Mouse (Mus musculus) right cerebral cortex, postnatal 14 days (tissue): ENCODE results near the gene Opn3.

Experiments
- DNase-seq: peaks from one replicate; pipeline ENCODE4 v3.0.0; 2022

Opn3 gene

DNA sequence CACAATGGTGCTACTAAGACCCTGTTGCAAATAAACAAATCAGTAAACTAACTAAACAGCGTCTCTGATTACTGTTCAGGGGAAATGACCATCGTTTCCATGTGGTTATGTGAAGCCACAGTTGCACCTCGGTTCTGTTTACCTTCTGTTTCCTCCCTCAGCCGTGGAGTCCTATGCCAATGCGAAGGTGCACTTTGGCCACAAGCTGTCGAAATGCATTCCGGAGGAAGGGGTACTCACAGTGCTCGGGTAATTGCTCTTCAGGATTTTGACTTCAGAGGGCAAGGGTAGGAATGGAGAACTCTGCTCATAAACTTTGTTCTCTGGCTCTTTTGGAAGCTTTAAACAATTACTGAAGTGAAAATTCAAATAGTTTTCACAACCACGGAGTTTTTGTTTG lies 45.6 kb downstream of the Opn3 start:
- no peak for DNase-seq

DNA sequence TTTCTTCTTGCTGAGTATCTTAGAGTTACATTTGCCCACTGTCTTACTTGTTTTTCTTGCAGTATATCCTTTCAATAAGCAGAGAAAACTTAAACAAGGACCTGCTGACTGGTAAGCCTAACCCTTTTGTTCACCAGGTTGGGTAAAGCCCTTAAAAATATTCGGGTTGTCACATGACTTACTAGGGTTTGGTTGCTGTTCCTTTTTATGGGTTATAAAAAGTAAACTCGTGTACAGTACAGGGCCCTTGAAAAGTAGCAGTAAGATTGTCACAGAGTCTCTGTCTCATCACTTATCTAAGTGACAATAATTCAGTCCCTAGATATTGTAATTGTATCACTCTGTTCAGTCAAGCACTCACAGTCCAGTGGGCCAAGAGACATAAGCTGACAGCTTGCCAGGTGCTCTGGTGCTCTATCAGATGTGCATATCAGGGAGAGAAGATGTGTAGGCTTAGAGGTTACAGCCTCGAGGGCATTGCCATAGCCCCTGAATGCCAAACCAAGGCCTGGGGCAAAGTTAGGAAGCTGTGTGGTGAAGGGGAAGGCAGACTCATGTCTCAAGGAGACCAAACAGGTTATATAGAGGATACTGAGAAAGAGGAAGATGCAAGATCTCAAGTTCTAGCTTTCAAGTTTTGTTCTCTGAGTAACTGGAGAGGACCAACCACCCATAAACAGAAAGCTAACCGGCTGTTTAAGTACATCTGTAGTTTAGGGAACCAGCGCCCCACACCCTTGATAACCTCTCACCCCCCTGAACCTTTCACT lies 48.9 kb downstream of the Opn3 start:
- no peak for DNase-seq

DNA sequence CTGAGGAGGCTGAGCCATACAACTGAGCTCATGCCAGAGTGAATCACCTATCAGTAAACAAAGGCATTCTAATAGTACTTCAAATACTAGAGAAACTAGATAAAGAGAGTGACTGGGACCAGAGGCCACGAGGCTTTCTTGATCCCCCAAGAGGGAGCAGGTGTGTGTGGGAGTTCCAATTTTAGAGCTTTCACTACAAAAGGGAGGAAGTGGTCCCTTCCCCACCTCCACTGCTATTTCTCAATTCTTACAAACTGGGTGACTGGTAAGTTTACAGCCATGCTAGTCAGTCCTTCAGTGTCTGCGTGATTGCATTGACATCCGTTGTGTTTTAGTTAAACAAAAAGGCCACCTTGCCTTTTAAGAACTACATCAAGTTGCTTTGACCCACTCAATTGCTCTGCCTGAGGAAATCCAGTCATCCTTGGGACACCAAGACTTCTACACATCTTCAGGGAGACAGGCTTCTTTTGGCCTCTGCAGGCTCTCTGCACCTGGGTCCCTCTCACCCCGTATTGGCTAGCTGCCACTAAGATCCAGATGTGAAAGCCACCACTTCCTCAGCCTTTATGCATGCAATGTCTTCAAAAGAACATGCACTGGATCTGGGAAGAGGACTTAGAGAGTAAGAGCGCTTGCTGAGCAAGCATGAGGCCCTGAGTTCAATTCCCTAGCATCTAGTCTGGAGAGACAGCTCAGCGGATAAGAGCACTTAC lies 52.0 kb downstream of the Opn3 start:
- DNase-seq: no peak

DNA sequence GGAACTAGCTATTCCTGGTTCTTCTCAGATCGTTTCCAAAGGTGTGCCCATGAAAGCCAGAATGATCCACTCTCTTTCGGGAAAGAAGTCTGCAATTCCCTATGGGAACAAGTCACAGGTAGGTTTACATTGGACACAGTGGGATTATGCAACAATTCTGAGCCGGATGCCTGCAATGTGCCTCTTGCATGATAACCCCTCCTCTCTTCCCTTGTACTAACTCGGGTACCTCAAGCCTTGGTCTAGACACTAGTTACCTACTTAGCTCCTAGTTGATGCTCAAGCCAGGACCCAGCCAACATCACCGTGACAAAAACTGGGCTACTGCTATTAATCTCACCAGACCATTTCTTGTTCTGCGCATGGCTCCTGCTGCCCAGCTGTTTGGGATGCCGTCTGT lies 53.5 kb downstream of the Opn3 start:
- DNase-seq: no peak

DNA sequence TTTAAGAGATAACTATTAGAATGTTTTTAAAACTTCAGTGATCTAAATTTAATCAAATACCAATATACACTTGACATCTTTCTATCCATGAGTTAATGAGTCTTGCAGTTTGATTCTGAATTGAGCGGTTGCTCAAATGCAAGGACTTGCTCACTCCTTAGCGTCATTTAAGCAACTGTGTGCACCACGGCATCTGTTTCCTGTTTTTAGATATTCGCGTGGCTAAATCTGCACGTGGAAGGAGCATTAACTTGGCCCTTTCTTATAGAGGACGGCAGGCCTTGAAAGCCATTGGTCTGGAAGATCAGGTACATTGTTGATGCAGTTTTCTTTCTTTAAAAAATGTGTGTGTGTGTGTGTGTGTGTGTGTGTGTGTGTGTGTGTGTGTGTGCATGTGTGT lies 54.9 kb downstream of the Opn3 start:
- no peak for DNase-seq

DNA sequence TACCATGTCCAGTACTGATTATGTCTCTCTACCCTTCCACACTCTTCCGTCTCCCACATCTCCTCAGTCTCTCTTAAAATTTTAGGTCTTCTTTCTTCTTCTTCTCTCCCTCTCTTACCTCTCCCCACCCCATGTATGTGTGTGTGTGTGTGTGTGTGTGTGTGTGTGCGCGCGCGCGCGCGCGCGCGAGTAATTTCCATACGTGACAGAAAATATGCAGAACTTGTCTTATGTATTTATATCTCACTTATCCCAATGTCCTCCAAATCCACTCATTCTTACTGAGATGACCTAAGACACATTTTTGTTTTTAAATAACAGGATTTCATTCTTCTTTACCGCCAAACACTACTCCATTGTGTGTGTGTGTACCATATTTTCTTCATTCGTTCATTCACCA lies 60.1 kb downstream of the Opn3 start:
- no peak for DNase-seq

DNA sequence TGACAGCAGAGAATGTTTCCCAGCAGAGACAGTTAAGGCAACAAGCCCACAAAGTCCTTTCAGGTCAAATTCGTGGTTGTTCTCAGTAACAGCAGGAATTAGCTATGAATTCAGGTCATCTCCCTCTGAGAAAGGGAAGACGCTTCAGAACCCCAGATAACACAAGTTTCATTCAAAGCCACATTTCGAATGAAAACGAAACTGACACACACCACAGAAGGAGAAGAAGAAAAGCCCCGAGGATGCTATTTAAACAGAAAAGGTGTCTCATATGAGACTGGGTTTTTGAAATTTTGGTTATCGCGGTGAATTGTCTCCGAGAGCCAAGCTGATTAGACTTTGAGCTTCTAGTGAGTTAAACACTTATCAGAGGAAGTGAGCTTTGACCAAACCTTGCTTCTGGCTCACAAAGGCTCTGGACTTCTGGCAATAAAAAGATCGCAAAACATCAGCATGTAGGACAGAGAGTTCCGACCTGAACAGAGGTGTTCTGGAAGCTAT lies 60.8 kb downstream of the Opn3 start:
- no peak for DNase-seq

DNA sequence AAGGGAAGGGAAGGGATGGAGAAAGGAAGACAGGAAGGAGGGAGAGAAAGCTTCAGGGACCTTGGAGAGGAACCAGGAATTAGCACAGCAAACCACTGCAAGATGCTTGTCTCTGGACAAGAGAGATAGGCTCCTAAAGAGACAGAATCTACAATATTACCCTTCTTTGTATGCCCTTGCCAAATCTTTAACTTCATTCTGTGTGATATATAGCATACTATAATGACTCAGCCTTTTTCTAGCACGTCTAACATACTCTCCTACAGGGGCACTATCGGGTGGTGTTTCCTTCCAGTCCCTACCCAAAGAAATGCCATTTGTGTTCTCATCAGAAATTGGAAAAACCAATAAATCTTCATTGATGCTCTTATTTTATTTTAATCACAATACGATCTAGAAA lies 61.5 kb downstream of the Opn3 start:
- no peak for DNase-seq

DNA sequence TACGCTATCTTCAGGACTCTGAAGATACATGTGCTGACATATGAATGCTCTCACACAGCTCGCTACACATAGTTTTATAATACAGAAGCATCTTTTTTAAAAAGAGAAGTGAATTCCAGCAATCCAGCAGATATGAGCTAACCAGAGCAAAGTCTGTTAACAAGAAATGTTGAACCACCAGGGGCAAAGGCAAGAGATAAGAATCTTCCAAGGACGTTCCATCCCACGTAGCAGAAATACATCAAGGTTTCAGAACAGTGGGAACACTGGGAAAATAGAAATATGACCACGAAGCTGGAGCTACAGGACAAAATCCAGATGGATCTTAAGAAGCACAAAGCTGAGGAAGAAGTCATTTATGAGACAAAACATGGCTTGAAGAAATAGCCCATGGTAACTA lies 62.2 kb downstream of the Opn3 start:
- DNase-seq: no peak

DNA sequence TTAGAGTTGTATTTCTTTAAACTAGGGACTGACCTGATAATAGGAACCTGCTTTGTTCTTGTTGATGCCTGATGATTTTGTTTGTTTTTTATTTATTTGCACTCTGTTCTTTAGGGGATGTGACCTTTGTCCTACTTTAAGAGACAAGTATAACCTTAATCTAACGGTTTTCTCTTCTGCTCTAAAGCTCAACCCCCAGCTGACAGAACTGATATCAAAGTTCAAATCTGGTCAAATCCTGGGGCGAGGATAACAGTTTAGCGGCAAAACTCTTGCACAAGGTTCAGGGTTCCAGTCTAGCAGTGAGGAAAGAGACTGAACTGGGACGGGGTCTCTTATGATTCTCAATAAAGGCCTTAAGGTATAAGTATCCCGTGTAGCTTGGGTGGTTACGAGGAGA lies 63.3 kb downstream of the Opn3 start:
- DNase-seq: no peak

DNA sequence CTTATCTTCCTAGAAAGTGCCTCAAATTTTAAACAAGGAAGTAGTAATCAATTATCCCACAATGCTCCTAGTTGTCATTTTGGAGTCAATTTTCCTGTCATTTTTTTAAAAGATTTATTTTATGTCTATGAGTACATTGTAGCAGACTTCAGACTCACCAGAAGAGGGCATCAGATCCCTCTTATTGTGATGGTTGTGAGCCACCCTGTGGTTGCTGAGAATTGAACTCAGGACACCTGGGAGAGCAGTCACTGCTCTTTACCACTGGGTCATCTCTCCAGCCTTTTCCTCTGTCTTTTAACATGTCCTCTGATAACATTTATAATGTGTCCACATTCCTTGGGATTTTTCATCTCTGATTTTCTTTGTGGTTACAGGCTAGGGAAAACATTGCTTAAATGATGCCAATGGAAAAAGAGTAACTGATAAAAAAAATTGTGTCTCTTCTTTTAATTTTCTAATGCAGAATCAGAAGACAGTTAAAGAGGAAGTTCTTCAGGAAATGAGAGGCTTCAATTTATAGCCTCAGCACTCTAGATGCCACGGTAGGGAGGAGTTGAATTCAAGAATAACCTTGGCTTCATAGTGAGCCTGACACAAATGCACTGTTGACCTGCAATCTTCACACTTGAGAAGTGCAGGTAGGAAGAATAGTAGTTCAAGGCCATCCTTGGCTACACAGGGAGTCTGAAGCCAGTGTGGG lies 66.4 kb downstream of the Opn3 start:
- no peak for DNase-seq

DNA sequence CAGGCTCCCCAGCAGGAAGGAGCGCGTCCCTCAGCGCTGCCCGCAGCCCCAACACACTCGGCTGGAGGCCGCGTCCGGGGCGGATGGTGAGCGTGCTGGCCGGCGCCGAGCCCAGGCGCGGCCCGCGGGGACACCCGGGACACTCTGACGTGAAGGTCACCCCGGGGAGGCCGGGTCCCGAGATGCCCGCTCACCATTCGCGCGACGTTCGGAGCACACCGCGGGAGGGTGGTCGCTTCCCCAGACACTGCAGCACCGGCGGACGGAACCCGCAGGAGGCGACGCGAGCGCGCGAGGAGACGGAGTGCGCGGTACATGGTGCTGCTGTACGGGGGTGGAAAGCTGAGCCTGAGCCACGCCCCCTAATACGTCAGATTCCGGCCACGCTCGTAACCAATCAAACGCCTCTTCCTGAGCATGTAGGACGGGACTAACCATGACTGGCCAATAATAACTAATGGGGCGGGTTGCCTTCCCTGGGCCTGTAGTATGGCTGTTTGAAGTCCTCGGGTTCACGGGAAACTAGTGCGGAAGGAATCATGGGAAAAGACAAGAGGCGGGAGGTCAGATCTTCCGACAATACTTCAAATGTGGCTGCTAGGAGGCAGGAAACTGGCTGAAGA lies 67.2 kb downstream of the Opn3 start, which contains the start of gene Fh1:
Fh1 (minus strand) TSS at position 379 of the 623 bp plus-strand sequence.
- DNase-seq: peak; percentile 89

DNA sequence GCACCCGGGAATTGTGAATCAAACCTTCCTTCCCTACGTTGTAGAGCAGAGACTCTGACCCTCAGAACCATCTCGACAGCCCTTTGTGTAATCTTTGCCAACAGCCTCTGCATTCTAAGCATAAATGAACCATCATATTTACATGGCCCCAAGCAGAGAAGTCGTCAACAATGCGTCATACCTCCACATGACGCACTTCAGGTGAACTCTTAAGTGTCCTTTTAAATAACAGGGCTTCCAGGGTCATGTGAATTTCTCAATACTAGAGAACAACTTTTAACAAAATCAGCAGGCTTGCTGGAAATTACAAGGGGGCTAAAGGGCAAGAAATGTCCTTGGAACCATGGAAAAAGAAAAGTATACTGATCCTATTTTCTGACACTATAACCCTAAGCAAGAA lies 68.9 kb downstream of the Opn3 start:
- no peak for DNase-seq

DNA sequence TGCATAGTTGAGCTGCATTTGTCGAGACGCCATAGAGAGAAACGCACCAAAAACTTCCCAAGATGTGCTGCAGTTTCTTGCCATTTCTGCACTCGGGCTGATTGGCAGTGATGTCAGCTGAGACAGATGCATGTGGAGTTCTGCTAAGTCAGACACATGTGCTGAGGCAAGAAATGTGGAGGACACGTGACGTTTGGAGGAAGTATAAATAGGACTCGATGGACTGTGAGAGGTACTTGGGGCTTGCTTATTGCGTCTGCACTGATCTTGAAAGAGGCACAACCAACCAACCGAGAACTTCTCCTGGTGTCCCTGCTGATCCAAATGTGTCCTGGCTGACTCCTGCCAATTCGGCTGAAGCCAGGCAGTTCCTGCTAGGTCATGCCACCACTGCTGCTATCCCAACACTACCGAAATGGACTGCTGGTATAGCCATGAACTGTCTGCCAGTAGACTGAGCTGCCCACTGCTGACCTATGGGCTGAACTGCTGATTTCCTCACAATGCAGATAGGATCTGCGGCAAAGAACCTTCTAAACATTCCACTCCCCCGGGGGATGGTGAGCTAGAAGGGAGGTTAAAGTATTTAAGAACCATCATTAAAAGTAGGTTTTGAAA lies 72.7 kb downstream of the Opn3 start, which contains the start of gene Kmo:
Kmo (plus strand) TSS at position 568 of the 618 bp plus-strand sequence.
- DNase-seq: no peak

DNA sequence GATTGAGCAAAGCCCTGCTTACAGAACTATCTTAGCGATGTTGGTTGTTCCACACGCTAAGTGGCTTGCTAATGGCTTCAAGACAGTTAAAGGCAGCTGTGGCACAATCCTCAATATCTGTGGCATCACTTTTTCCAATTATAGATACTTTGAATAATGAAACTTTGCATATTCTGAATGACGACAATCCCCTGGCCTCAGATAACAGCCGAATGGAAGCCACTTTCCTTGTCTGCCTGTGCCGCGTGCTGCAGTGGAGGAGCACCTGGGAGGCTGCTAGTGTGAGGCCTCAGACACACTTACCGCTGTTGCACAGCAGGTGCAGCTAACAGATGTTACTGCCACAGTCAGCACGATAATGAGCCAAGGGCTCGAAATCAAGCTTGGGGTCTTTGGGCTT lies 77.6 kb downstream of the Opn3 start:
- DNase-seq: no peak
